Mouse (Mus musculus) neural tube, embryonic 13.5 days (tissue): Measurements from ENCODE around the gene Tecpr2. TPM values are rescaled to one million over a fixed set of nuclear protein-coding genes. Genes with fewer than 3 reads are reported as not detected.
"Not testable (repeated sequence)": the region's sequence is repeated elsewhere in the genome, so short reads cannot be mapped to it uniquely, and the experiment has no call there.

ENCODE experiments used
- ATAC-seq: fragments of 200-750 bp; cut with Nextera tagmentation; 2 replicates; pipeline ENCODE4 v1.8.0; 2017; ENCODE audit warnings: low read depth, mild to moderate bottlenecking, moderate TSS enrichment, moderate library complexity
- H3K27ac ChIP-seq: fragments of 300-500 bp; sonication (generic); replicated peaks from 2 replicates; pipeline ENCODE4 v1.5.1; 2015; ENCODE audit warnings: moderate library complexity, mild to moderate bottlenecking, inconsistent platforms
- H3K27me3 ChIP-seq: fragments of 300-500 bp; sonication (generic); 2 replicates; pipeline ENCODE4 v1.6.1; 2015; ENCODE audit warnings: mild to moderate bottlenecking, inconsistent platforms
- H3K36me3 ChIP-seq: fragments of 300-500 bp; sonication (generic); 2 replicates; pipeline ENCODE4 v1.6.1; 2015; ENCODE audit warnings: mild to moderate bottlenecking, inconsistent platforms
- H3K4me1 ChIP-seq: fragments of 300-500 bp; sonication (generic); replicated peaks from 2 replicates; pipeline ENCODE4 v1.6.1; 2015; ENCODE audit warnings: inconsistent platforms
- H3K4me2 ChIP-seq: fragments of 300-500 bp; sonication (generic); 2 replicates; pipeline ENCODE4 v1.6.1; 2015; ENCODE audit warnings: inconsistent platforms, mild to moderate bottlenecking, moderate library complexity
- H3K4me3 ChIP-seq: fragments of 300-500 bp; sonication (generic); 2 replicates; pipeline ENCODE4 v1.5.1; 2015; ENCODE audit warnings: mild to moderate bottlenecking, inconsistent platforms
- H3K9ac ChIP-seq: fragments of 300-500 bp; sonication (generic); 2 replicates; pipeline ENCODE4 v1.6.1; 2015; ENCODE audit warnings: moderate library complexity, mild to moderate bottlenecking, inconsistent platforms
- H3K9me3 ChIP-seq: fragments of 300-500 bp; sonication (generic); 2 replicates; pipeline ENCODE4 v1.6.1; 2016; ENCODE audit warnings: inconsistent platforms
- WGBS: fragments of 180-500 bp; shearing (Covaris S2); methylation state at CpG from one replicate; pipeline ENCODE4 v1.1.7; 2015; 5-methylcytosine and 5-hydroxymethylcytosine counted together
- polyA plus RNA-seq: library from polyadenylated mRNA; unstranded; fragments of >200 nt; fragmentation: Nextera tagmentation; extraction: Ambion mirVana; gene quantifications from 2 replicates; pipeline ENCODE4 v1.2.1, GENCODE M21; 2015

The Tecpr2 gene
- polyA plus RNA-seq, 1 experiment from 2014 or later: 6.3 TPM

GRCm38 (mm10) chr12:110850929-110851256, 38.2 kb upstream of the Tecpr2 start:
- H3K4me3 ChIP-seq: peak overlapping the region; percentile 85
- peak overlapping the region; percentile 92 for H3K9ac ChIP-seq
- WGBS: 15% methylated on average over 9 of the region's 9 CpGs
- no peaks in the 10 kb centered on the region for H3K9me3 ChIP-seq
- no peak overlapping the region; the same call in 1 of the 2 replicates for H3K27ac ChIP-seq
- peak overlapping the region; percentile 75 for H3K4me2 ChIP-seq
- H3K27me3 ChIP-seq: peaks cover 13% of the 10 kb centered on the region
- H3K36me3 ChIP-seq: peaks cover 10% of the 10 kb centered on the region
- peaks cover 22% of the 10 kb centered on the region for H3K4me1 ChIP-seq
- no peak for ATAC-seq

GRCm38 (mm10) chr12:110851414-110851813, 37.6 kb upstream of the Tecpr2 start:
- Histone ChIP-seq H3K9ac (no peak overlapping the region), H3K4me2 (peak overlapping the region; percentile 75), H3K27me3 (peaks cover 8% of the 10 kb centered on the region), H3K36me3 (peaks cover 15% of the 10 kb centered on the region), H3K4me1 (peaks cover 17% of the 10 kb centered on the region), H3K4me3 (no peak overlapping the region), H3K9me3 (no peaks in the 10 kb centered on the region), H3K27ac (no peak overlapping the region)
- WGBS: 89% methylated on average over 12 of the region's 12 CpGs
- no peak for ATAC-seq

GRCm38 (mm10) chr12:110851923-110852322, 37.1 kb upstream of the Tecpr2 start:
- Histone ChIP-seq H3K27me3 (0 out of 2 replicates have a peak, but pooled peaks cover 5% of the 10 kb centered on the region), H3K4me1 (peaks cover 16% of the 10 kb centered on the region), H3K4me2 (no peak overlapping the region), H3K27ac (no peak overlapping the region), H3K9ac (no peak overlapping the region), H3K4me3 (no peak overlapping the region), H3K9me3 (no peaks in the 10 kb centered on the region), H3K36me3 (peaks cover 17% of the 10 kb centered on the region)
- ATAC-seq: no peak
- WGBS: 91% methylated on average over 1 of the region's 1 CpGs

GRCm38 (mm10) chr12:110854786-110855737, 34.0 kb upstream of the Tecpr2 start:
- H3K4me1 ChIP-seq: peaks cover 13% of the 10 kb centered on the region
- H3K9ac ChIP-seq: no peak overlapping the region
- no peak for ATAC-seq
- no peak overlapping the region for H3K4me2 ChIP-seq
- WGBS: 88% methylated on average over 32 of the region's 32 CpGs
- no peak overlapping the region for H3K27ac ChIP-seq
- H3K27me3 ChIP-seq: no peaks in the 10 kb centered on the region
- peaks cover 29% of the 10 kb centered on the region for H3K36me3 ChIP-seq
- no peak overlapping the region for H3K4me3 ChIP-seq
- no peaks in the 10 kb centered on the region for H3K9me3 ChIP-seq

GRCm38 (mm10) chr12:110857196-110857595, 31.9 kb upstream of the Tecpr2 start:
- Histone ChIP-seq H3K27me3 (no peaks in the 10 kb centered on the region), H3K36me3 (peaks cover 40% of the 10 kb centered on the region), H3K9me3 (no peaks in the 10 kb centered on the region), H3K4me2 (no peak overlapping the region), H3K4me1 (no peaks in the 10 kb centered on the region), H3K9ac (no peak overlapping the region), H3K27ac (no peak overlapping the region), H3K4me3 (no peak overlapping the region)
- no peak for ATAC-seq
- 92% methylated on average over 7 of the region's 7 CpGs for WGBS

GRCm38 (mm10) chr12:110858681-110859080, 30.4 kb upstream of the Tecpr2 start:
- WGBS: 95% methylated on average over 15 of the region's 15 CpGs

GRCm38 (mm10) chr12:110860293-110860692, 28.8 kb upstream of the Tecpr2 start:
- Histone ChIP-seq H3K27me3 (no peaks in the 10 kb centered on the region), H3K36me3 (peaks cover 54% of the 10 kb centered on the region), H3K27ac (no peak overlapping the region), H3K9ac (no peak overlapping the region), H3K9me3 (no peaks in the 10 kb centered on the region), H3K4me2 (no peak overlapping the region), H3K4me1 (no peaks in the 10 kb centered on the region), H3K4me3 (no peak overlapping the region)
- ATAC-seq: no peak

More at GRCm38 (mm10) chr12:110858681-110859080, 30.4 kb upstream of the Tecpr2 start:
- not testable (repeated sequence) for H3K27me3 ChIP-seq, H3K27ac ChIP-seq, H3K9ac ChIP-seq, H3K4me1 ChIP-seq, H3K4me3 ChIP-seq, H3K9me3 ChIP-seq, H3K4me2 ChIP-seq, ATAC-seq
- peaks cover 47% of the 10 kb centered on the region for H3K36me3 ChIP-seq

GRCm38 (mm10) chr12:110861256-110861655, 27.8 kb upstream of the Tecpr2 start:
- no peaks in the 10 kb centered on the region for H3K9me3 ChIP-seq
- no peak overlapping the region for H3K4me3 ChIP-seq
- peaks cover 54% of the 10 kb centered on the region for H3K36me3 ChIP-seq
- WGBS: 48% methylated on average over 7 of the region's 7 CpGs
- no peaks in the 10 kb centered on the region for H3K27me3 ChIP-seq
- H3K27ac ChIP-seq: no peak overlapping the region
- no peak overlapping the region for H3K9ac ChIP-seq
- ATAC-seq: no peak
- no peaks in the 10 kb centered on the region for H3K4me1 ChIP-seq
- H3K4me2 ChIP-seq: no peak overlapping the region

GRCm38 (mm10) chr12:110864008-110864407, 25.1 kb upstream of the Tecpr2 start:
- Histone ChIP-seq H3K9ac (no peak overlapping the region), H3K4me2 (no peak overlapping the region), H3K27me3 (no peaks in the 10 kb centered on the region), H3K9me3 (no peaks in the 10 kb centered on the region), H3K4me3 (no peak overlapping the region), H3K4me1 (no peaks in the 10 kb centered on the region), H3K27ac (no peak overlapping the region), H3K36me3 (peaks cover 72% of the 10 kb centered on the region)
- ATAC-seq: no peak
- 95% methylated on average over 6 of the region's 6 CpGs for WGBS

GRCm38 (mm10) chr12:110865571-110865970, 23.5 kb upstream of the Tecpr2 start:
- Histone ChIP-seq H3K4me3 (no peak overlapping the region), H3K36me3 (peaks cover 77% of the 10 kb centered on the region), H3K9ac (no peak overlapping the region), H3K9me3 (no peaks in the 10 kb centered on the region), H3K4me1 (no peaks in the 10 kb centered on the region), H3K27me3 (no peaks in the 10 kb centered on the region), H3K4me2 (no peak overlapping the region), H3K27ac (no peak overlapping the region)
- WGBS: 66% methylated on average over 6 of the region's 6 CpGs
- ATAC-seq: no peak

GRCm38 (mm10) chr12:110865989-110866388, 23.1 kb upstream of the Tecpr2 start:
- Histone ChIP-seq H3K4me2 (no peak overlapping the region), H3K4me1 (no peaks in the 10 kb centered on the region), H3K27ac (no peak overlapping the region), H3K27me3 (no peaks in the 10 kb centered on the region), H3K36me3 (peaks cover 81% of the 10 kb centered on the region), H3K9me3 (no peaks in the 10 kb centered on the region), H3K4me3 (no peak overlapping the region), H3K9ac (no peak overlapping the region)
- ATAC-seq: no peak
- WGBS: 90% methylated on average over 10 of the region's 10 CpGs

- Histone ChIP-seq H3K27ac (no peak overlapping the region), H3K36me3 (peaks cover 93% of the 10 kb centered on the region), H3K9me3 (no peaks in the 10 kb centered on the region), H3K27me3 (no peaks in the 10 kb centered on the region), H3K4me3 (no peak overlapping the region), H3K4me2 (no peak overlapping the region), H3K9ac (no peak overlapping the region), H3K4me1 (no peaks in the 10 kb centered on the region)
- ATAC-seq: no peak
- 90% methylated on average over 4 of the region's 4 CpGs for WGBS
Measured at GRCm38 (mm10) chr12:110870107-110870506, 19.0 kb upstream of the Tecpr2 start.

- H3K4me2 ChIP-seq: no peak overlapping the region
- H3K36me3 ChIP-seq: peaks cover 94% of the 10 kb centered on the region
- no peak overlapping the region for H3K9ac ChIP-seq
- ATAC-seq: no peak
- 92% methylated on average over 5 of the region's 5 CpGs for WGBS
- no peaks in the 10 kb centered on the region for H3K27me3 ChIP-seq
- no peak overlapping the region for H3K27ac ChIP-seq
- H3K9me3 ChIP-seq: no peaks in the 10 kb centered on the region
- H3K4me3 ChIP-seq: no peak overlapping the region
- H3K4me1 ChIP-seq: no peaks in the 10 kb centered on the region
Measured at GRCm38 (mm10) chr12:110871247-110871646, 17.8 kb upstream of the Tecpr2 start.
